Mouse (Mus musculus) heart, embryonic 13.5 days (tissue): ENCODE measurements at regions not wholly inside any gene's neighbourhood (a gene's known extent, or its start where the extent isn't known, plus 50 kb on each side); places are given as distances from the start of the nearest gene placed in this dataset.

Experiments used
- ATAC-seq: fragments of 200-750 bp; cut with Nextera tagmentation; 2 replicates; pipeline ENCODE4 v1.8.0; 2017; ENCODE audit warnings: moderate TSS enrichment; ENCODE audit not compliant: insufficient number of reproducible peaks, low FRiP score, low TSS enrichment; ENCODE audit errors: extremely low read depth
- H3K27ac ChIP-seq: fragments of 300-500 bp; sonication (generic); replicated peaks from 2 replicates; pipeline ENCODE4 v1.5.1; 2015; ENCODE audit warnings: moderate library complexity, mild to moderate bottlenecking, inconsistent platforms
- H3K27me3 ChIP-seq: fragments of 300-500 bp; sonication (generic); replicated peaks from 2 replicates; pipeline ENCODE4 v1.6.1; 2015; ENCODE audit warnings: mild to moderate bottlenecking, inconsistent platforms
- H3K36me3 ChIP-seq: fragments of 300-500 bp; sonication (generic); 2 replicates; pipeline ENCODE4 v1.6.1; 2015; ENCODE audit warnings: mild to moderate bottlenecking, inconsistent platforms
- H3K4me1 ChIP-seq: fragments of 300-500 bp; sonication (generic); 2 replicates; pipeline ENCODE4 v1.6.1; 2015; ENCODE audit warnings: inconsistent platforms
- H3K4me2 ChIP-seq: fragments of 300-500 bp; sonication (generic); 2 replicates; pipeline ENCODE4 v1.6.1; 2015; ENCODE audit warnings: inconsistent platforms, mild to moderate bottlenecking, moderate library complexity
- H3K4me3 ChIP-seq: fragments of 300-500 bp; sonication (generic); 2 replicates; pipeline ENCODE4 v1.5.1; 2015; ENCODE audit warnings: moderate library complexity, mild to moderate bottlenecking, inconsistent platforms
- H3K9ac ChIP-seq: fragments of 300-500 bp; sonication (generic); 2 replicates; pipeline ENCODE4 v1.6.1; 2015; ENCODE audit warnings: inconsistent platforms, mild to moderate bottlenecking, moderate library complexity
- H3K9me3 ChIP-seq: fragments of 300-500 bp; sonication (generic); 2 replicates; pipeline ENCODE4 v1.6.1; 2016; ENCODE audit warnings: inconsistent platforms
- WGBS: fragments of 180-500 bp; shearing (Covaris S2); methylation state at CpG from one replicate; pipeline ENCODE4 v1.1.7; 2015; ENCODE audit warnings: mixed read lengths; 5-methylcytosine and 5-hydroxymethylcytosine counted together

- Histone ChIP-seq H3K27ac (no peak overlapping the region), H3K9me3 (no peaks in the 10 kb centered on the region), H3K36me3 (no peaks in the 10 kb centered on the region), H3K4me3 (peak overlapping the region; percentile 62), H3K4me2 (peak overlapping the region; percentile 71), H3K9ac (peak overlapping the region; percentile 81), H3K4me1 (no peaks in the 10 kb centered on the region), H3K27me3 (no peaks in the 10 kb centered on the region)
- 12% methylated on average over 16 of the region's 16 CpGs for WGBS
- ATAC-seq, result peak; percentile 81
Measured at GRCm38 (mm10) chr17:22673891-22674622, 73.3 kb downstream of the Vmn2r112 start.
